Mouse (Mus musculus): Measurements from ENCODE around the gene Fam20c. TPM values are rescaled to one million over a fixed set of nuclear protein-coding genes. Genes with fewer than 3 reads are reported as not detected.

The Fam20c gene
- total RNA-seq, 4 experiments from 2014 or later, result 12.8 to 30.8 (median 19.1) TPM

Other genes with a start within 250 kb of the Fam20c start
- not detected for gene 1700123K08Rik, start 189.8 kb upstream of the Fam20c start, total RNA-seq (2022)
- gene Zfp68, start 134.8 kb upstream of the Fam20c start, total RNA-seq (2022), result 10 to 100 TPM; 13.9 to 19.7 (median 17.5) TPM
- gene A430033K04Rik, start 131.7 kb upstream of the Fam20c start, total RNA-seq (2022), result 1 to 10 TPM; 2.3 to 2.9 (median 2.8) TPM
- not detected for gene Gm5294, start 65.6 kb downstream of the Fam20c start, total RNA-seq (2022)
- gene Pdgfa, start 242.9 kb downstream of the Fam20c start, total RNA-seq (2022), result 10 to 100 TPM; 19.8 to 32.1 (median 25.2) TPM

Data from gastrocnemius, adult 8-10 months (tissue).